Mouse (Mus musculus) megakaryocyte progenitor cell, adult 5-6 weeks (primary cell): ENCODE measurements around the gene G3bp1. TPM values are rescaled to one million over a fixed set of nuclear protein-coding genes. Genes with fewer than 3 reads are reported as not detected.

Source experiments
- ATAC-seq: replicated peaks from 2 replicates; pipeline ENCODE4 v1.8.0; 2016; ENCODE audit warnings: mild to moderate bottlenecking, moderate TSS enrichment, inconsistent platforms; ENCODE audit not compliant: poor library complexity
- total RNA-seq, 2 experiments: library from RNA; stranded (forward) in 1 of 2; stranded (reverse) in 1 of 2; fragments of 157-497, 149-512 nt in 1 of 2; fragments of 200-1000 nt in 1 of 2; gene quantifications; 2 replicates each; pipeline versions ENCODE4 v1.2.3 to v1.2.4; 2015 to 2017

Gene G3bp1
- total RNA-seq, 2 experiments from 2014 or later = 85.5 to 123 TPM

DNA sequence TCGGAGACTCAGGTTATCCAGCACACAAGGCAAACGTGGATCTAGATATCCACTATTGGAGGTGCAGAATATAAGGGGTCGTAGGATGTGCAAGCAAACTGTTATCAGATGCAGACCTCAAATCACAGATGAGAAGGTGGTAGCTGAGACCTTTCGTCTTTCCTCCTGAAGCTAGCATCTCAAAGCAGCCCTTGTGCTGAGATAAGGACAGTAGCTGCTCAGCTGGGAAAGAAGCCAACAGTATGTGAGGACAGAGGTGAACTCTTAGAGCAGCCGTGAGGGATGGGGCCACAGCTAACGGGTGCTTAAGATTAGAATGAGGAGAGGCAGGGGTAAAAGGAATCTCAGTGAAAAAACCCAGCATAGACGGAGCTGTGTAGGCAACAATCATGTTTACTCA is 72.6 kb downstream of the G3bp1 start:
- ATAC-seq = no peak

DNA sequence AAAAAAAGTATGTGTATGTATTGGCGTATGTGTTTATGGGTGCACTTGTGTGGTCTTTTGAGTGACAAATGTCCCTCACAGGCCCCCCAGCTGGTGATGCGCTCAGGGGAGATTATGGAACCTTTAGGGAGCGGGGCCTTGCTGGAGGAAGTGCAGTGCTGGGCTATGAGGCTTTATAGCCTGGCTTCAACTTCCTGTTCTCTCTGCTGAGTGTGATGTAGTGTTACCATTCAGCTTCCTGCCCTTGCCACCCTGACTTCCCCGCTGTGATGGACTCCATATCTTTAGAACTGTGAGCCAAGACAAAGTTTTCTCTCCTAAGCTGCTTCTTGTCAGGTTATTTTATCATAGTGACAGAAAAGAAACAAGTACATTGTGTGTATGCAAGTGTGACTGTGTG is 73.2 kb downstream of the G3bp1 start:
- ATAC-seq = no peak

DNA sequence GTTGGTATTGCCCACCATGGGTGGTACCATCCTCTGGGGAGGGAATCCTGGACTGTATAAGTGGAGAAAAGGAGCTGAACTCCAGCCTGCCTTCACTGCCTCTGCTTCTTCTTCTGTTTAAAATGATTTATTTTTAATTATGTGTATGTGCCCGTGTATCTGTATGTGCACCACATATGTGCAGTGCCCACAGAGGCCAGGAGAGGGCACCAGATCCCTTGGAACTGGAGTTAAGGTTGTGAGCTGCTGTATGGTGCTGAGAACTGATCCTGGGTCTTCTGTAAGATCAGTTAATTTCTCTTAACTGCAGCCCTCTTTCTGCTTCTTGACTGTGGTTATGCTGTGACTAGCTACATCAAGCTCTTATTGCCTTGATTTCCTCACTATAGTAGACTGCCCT is 76.2 kb downstream of the G3bp1 start:
- no peak for ATAC-seq

Other genes with a start within 250 kb of the G3bp1 start
- not detected in 2 replicates for gene Fat2, start 133.1 kb upstream of the G3bp1 start, total RNA-seq (2015)
- not detected in 2 replicates for gene Fat2, start 133.1 kb upstream of the G3bp1 start, total RNA-seq (2017)
- gene Sparc, start 46.5 kb upstream of the G3bp1 start, total RNA-seq (2015) = not detected in 2 replicates
- not detected in 2 replicates for gene Sparc, start 46.5 kb upstream of the G3bp1 start, total RNA-seq (2017)
- 120 TPM in 2 replicates for gene Atox1, start 8.4 kb upstream of the G3bp1 start, total RNA-seq (2015)
- 54.3 and 72.9 TPM in 2 replicates for gene Atox1, start 8.4 kb upstream of the G3bp1 start, total RNA-seq (2017)
- gene Glra1, start 138.5 kb downstream of the G3bp1 start, total RNA-seq (2015) = not detected in 2 replicates
- not detected in 2 replicates for gene Glra1, start 138.5 kb downstream of the G3bp1 start, total RNA-seq (2017)